In the genomic region with DNA sequence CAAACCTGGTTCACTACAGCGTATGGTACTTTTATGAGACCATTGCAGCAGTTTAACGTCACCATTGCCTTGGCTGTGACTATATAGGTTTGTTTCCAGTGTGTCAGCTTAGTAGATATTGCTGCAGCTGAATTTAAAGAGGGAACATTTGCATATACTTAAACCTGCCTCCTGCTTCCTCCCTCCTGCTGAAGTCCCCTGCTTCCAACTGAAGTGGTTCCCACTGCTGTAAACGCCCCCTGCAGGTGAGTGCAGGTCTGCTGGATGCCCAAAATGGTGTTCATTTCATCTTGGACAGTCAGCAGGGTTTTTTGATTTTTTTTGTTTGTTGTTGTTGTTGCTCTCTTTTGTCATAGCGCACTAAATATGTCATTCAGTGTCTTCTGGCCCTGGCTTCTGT, we compare ENCODE assay signal across 8 mouse cellular contexts.
DNase-seq lines count a peak whose midpoint lies in the region; ATAC-seq lines count a peak whose summit lies in the region.

No protein-coding gene starts in this region.

- ATAC-seq in granulocyte monocyte progenitor cell, adult 5-6 weeks (replicated peaks; ENCODE audit: poor library complexity, severe bottlenecking): peak; percentile 90
- ATAC-seq in megakaryocyte-erythroid progenitor cell, adult 5-6 weeks (replicated peaks; ENCODE audit: low FRiP score, low TSS enrichment, poor library complexity, severe bottlenecking): no peak

- peak; percentile 6 for DNase-seq in adrenal gland, adult 2 months
- DNase-seq in adrenal gland, adult 8-10 months: no peak
- peak; percentile 8 to 28 for DNase-seq in layer of hippocampus, postnatal 10 days (ENCODE audit: low spot score in 2 of 2)
- DNase-seq in layer of hippocampus, adult 9-11 months: no peak
- DNase-seq in WW6 (ENCODE audit: low read depth, low spot score): peak; percentile 9
- DNase-seq in thymus, postnatal 0 days (ENCODE audit: low spot score): peak; percentile 52

Comparison
In these comparisons a context has a peak if more than half of its experiments do, and no peak if none do; other contexts are left out.
1. DNase-seq: peak in adrenal gland, adult 2 months (single experiment), layer of hippocampus, postnatal 10 days (2 of 2), WW6 (single experiment) and thymus, postnatal 0 days (single experiment); none in adrenal gland, adult 8-10 months (single experiment) and layer of hippocampus, adult 9-11 months (single experiment).